Mouse (Mus musculus) kidney, postnatal 10 days (tissue): ENCODE data around the gene Piwil4.

Experiments used
- DNase-seq: peaks from one replicate; pipeline ENCODE4 v3.0.0; 2021; ENCODE audit warnings: mixed read lengths

The Piwil4 gene

DNA sequence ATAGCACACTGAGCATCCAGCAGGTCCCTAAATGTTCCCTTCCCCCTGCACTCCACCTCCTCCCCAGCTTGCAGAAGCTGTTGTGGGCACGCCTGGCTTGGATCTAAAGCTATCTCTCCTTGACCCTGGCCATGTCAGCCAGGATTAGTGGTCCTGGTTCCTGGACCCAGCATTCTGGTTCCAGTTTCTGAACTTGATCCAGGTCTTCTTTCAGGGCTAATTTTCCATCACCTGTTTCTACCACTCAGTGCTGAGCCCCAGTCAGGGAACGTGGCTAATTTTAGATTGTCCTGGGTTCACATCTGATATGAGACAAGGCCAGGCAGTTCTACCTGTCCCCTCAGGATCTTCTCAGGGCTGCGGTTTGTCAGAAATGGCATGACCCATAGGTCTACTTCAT is 74.5 kb downstream of the Piwil4 start:
- DNase-seq: no peak

DNA sequence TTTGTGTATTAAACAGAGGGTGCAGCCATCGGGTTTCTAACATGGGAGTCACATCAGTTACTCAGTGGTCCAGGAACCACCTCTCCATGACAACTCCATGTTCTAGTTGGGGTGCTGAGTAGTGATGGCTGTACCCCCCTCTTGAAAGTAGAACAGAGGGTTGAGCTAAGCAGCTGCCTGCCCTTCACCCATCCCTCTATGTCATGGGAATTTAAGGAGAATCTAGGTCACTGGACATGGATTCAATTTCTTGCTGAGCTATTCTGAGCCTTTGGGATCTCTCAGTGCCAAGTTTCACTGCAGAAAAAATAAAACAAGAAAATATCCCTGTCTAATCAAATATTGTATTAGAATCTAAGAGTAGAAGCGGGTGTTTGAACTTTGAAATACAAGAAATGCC is 76.9 kb downstream of the Piwil4 start:
- DNase-seq: no peak

GRCm38 (mm10) chr9:14662876-14663275 is 77.7 kb downstream of the Piwil4 start:
- no peak for DNase-seq

DNA sequence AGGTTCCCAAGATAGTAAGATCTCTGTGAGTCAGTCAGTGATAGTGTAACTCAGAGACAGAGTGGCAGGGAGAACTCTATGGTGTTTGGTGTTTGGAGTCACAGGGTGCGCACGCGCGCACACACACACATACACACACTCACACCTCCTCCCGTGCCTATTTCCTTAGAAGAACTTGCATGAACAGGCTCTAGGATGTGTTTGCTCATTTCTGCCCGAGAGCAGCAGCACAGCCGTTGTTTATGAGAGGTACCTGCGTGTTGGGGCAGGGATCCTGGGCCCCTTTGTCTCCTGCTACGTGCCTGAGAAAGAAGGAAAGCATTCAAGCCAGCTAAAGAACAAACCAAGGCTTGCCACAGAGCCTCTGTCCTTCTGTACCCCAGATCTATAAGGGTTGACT is 78.4 kb downstream of the Piwil4 start:
- no peak for DNase-seq

DNA sequence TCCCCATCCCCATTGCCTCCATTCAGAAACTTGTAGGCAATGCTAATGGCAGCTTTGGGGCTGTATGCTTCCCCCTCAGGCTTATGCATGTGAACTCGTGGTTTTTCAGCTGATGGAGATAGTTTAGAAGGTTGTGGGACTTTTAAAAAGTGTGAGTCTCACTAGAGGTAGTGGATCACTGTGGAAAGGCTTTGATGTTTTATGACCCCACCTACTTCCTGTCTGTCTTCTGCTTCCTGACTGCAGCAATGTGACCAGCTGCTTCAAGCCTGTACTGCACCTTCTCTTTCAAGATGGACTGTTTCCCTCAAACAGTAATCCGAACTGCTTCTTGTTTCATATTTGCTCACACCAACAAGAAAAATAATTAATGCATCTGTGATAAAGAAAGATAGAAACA is 82.6 kb downstream of the Piwil4 start:
- DNase-seq: no peak

- no peak for DNase-seq
Measured at GRCm38 (mm10) chr9:14654010-14654409, 86.5 kb downstream of the Piwil4 start.

DNA sequence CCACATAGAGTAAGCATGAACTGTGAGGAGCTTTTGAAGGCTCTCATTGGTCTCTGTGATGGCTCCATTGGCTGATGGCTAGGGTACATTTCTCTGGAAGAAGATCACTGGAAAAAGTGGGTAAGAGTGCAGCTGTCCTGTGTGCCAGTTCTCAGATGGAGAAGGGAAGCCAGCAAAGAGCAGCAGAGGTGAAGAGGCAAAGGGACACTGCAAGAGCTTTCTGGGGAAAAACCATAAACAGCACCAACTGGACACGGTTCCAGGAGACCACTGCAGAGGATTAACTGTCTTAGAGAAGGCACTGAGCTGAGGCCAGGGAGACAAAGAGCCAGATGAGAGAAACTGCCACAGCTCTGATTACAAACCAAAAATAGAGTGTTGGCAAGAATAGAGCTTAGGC is 87.8 kb downstream of the Piwil4 start:
- no peak for DNase-seq

GRCm38 (mm10) chr9:14647849-14648248 is 92.7 kb downstream of the Piwil4 start:
- DNase-seq: no peak

- DNase-seq: no peak
Measured at GRCm38 (mm10) chr9:14646641-14647040, 93.9 kb downstream of the Piwil4 start.
